Mouse (Mus musculus) embryonic facial prominence, embryonic 10.5 days (tissue): ENCODE measurements at regions not wholly inside any gene's neighbourhood (a gene's known extent, or its start where the extent isn't known, plus 50 kb on each side); places are given as distances from the start of the nearest gene placed in this dataset.

Source experiments
- DNase-seq: peaks from one replicate; pipeline ENCODE4 v3.0.0-alpha.2; 2017; ENCODE audit warnings: low spot score
- H3K27ac ChIP-seq: fragments of 300-500 bp; sonication (generic); replicated peaks from 2 replicates; pipeline ENCODE4 v1.5.1; 2016; ENCODE audit warnings: mild to moderate bottlenecking
- H3K27me3 ChIP-seq: fragments of 300-500 bp; sonication (generic); replicated peaks from 2 replicates; pipeline ENCODE4 v1.6.1; 2016; ENCODE audit warnings: low read depth, mild to moderate bottlenecking; ENCODE audit not compliant: poor library complexity, severe bottlenecking
- H3K36me3 ChIP-seq: fragments of 300-500 bp; sonication (generic); replicated peaks from 2 replicates; pipeline ENCODE4 v1.6.1; 2016; ENCODE audit warnings: mild to moderate bottlenecking, moderate library complexity
- H3K4me1 ChIP-seq: fragments of 300-500 bp; sonication (generic); 2 replicates; pipeline ENCODE4 v1.6.1; 2016
- H3K4me3 ChIP-seq: fragments of 300-500 bp; sonication (generic); 2 replicates; pipeline ENCODE4 v1.5.1; 2016; ENCODE audit warnings: mild to moderate bottlenecking, moderate library complexity
- H3K9me3 ChIP-seq: fragments of 300-500 bp; sonication (generic); 2 replicates; pipeline ENCODE4 v1.6.1; 2016; ENCODE audit warnings: mild to moderate bottlenecking
- WGBS: fragments of 180-500 bp; shearing (Covaris S2); methylation state at CpG from one replicate; pipeline ENCODE4 v1.1.7; 2016; 5-methylcytosine and 5-hydroxymethylcytosine counted together

DNA sequence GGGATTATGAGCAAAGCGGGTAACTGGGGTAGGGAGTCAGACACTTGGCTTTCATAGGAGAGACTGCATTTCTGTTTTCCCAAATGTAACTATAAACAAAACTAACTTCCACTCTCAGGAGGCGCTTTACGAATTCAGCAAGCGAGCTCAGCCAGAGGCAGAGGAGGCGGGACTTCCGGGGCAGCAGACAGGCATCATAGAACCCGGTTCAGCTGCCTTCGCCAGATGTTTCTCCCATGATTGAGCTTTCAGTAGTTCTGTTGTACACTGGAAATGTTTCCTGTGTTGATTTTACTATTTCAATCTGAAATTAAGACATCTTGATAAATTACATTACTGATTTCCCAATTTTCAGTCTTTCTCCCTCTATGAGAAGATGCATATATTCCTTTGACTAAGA is 92.9 kb downstream of the Zfp365 start:
- no peaks in the 10 kb centered on the region for H3K27me3 ChIP-seq
- no peaks in the 10 kb centered on the region for H3K36me3 ChIP-seq
- H3K27ac ChIP-seq, result no peak overlapping the region
- H3K4me3 ChIP-seq, result no peak overlapping the region
- no peaks in the 10 kb centered on the region for H3K9me3 ChIP-seq
- no peaks in the 10 kb centered on the region for H3K4me1 ChIP-seq
- no peak for DNase-seq
- WGBS, result 84% methylated on average over 8 of the region's 8 CpGs

GRCm38 (mm10) chr10:67813901-67814300 is 98.6 kb downstream of the Zfp365 start:
- Histone ChIP-seq H3K36me3 (no peaks in the 10 kb centered on the region), H3K4me3 (no peak overlapping the region), H3K9me3 (no peaks in the 10 kb centered on the region), H3K4me1 (no peaks in the 10 kb centered on the region), H3K27ac (no peak overlapping the region), H3K27me3 (no peaks in the 10 kb centered on the region)
- DNase-seq, result no peak
- 83% methylated on average over 4 of the region's 4 CpGs for WGBS

DNA sequence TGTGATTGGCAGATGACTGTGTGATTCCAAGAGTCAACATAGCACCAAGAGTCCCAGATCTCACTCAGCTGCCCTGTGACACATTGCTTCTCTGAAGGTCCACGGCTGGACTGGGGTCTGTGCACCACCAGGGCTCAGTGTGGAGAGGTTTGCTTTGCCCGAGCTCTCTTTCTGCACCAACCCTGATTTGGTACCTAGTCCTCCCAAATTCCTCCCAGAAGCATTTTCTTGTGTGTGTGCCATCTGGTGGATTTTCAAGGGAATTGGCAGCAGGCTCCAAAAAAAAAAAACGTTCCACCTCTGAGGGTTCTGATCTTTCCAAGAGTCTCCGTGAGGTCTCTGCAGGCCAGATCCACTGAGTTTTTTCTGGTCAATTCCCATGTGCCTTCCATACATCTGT is 107.3 kb downstream of the Zfp365 start:
- H3K27me3 ChIP-seq, result no peaks in the 10 kb centered on the region
- H3K27ac ChIP-seq, result no peak overlapping the region
- no peaks in the 10 kb centered on the region for H3K36me3 ChIP-seq
- no peaks in the 10 kb centered on the region for H3K9me3 ChIP-seq
- H3K4me1 ChIP-seq, result peaks cover 5% of the 10 kb centered on the region; the same call in 1 of the 2 replicates
- 45% methylated on average over 4 of the region's 4 CpGs for WGBS
- DNase-seq, result peak; percentile 14
- H3K4me3 ChIP-seq, result no peak overlapping the region

GRCm38 (mm10) chr10:67804637-67805036 is 107.8 kb downstream of the Zfp365 start:
- Histone ChIP-seq H3K4me3 (no peak overlapping the region), H3K36me3 (no peaks in the 10 kb centered on the region), H3K4me1 (peaks cover 5% of the 10 kb centered on the region; the same call in 1 of the 2 replicates), H3K27me3 (no peaks in the 10 kb centered on the region), H3K9me3 (no peaks in the 10 kb centered on the region), H3K27ac (no peak overlapping the region)
- no peak for DNase-seq
- WGBS, result 60% methylated on average over 12 of the region's 12 CpGs

DNA sequence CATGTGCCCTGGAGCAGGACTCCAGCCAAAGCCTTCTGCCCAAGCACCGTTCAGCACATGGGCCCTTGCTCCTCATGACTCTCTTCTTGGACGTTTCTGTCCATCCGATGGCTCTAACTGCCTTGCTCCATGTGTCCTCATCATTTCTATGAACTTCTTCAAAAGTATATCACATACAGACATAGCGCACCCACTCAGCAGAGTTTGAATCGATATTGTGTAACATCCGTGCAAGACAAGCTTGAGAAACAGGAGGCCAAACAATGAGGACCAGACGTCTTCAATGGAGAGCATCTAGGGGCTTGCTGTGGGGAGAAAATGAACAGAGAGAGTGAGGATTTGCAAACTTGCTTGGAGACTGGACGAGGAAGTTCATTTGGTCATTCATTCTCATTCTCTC is 110.3 kb downstream of the Zfp365 start:
- Histone ChIP-seq H3K4me1 (peaks cover 5% of the 10 kb centered on the region; the same call in 1 of the 2 replicates), H3K4me3 (no peak overlapping the region), H3K36me3 (no peaks in the 10 kb centered on the region), H3K27ac (no peak overlapping the region), H3K9me3 (no peaks in the 10 kb centered on the region), H3K27me3 (no peaks in the 10 kb centered on the region)
- DNase-seq, result no peak
- WGBS, result 93% methylated on average over 8 of the region's 8 CpGs

DNA sequence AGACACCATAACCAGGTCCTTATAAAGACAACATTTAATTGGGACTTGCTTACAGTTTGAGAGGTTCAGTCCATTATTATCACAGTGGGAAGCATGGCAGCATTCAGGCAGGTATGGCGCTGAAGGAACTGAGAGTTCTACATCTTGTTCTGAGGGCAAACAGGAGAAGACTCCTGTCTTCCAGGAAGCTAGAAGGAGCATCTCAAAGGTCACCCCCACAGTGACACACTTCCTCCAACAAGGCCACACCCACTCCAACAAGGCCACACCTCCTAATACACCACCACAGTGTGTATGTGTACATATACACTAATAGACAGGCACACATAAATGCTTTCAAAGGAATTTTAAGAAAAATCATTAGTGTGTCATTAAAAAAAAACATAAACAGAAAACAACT is 110.8 kb downstream of the Zfp365 start:
- 89% methylated on average over 1 of the region's 1 CpGs for WGBS
- peaks cover 5% of the 10 kb centered on the region; the same call in 1 of the 2 replicates for H3K4me1 ChIP-seq
- H3K27me3 ChIP-seq, result no peaks in the 10 kb centered on the region
- H3K4me3 ChIP-seq, result no peak overlapping the region
- no peak overlapping the region for H3K27ac ChIP-seq
- H3K36me3 ChIP-seq, result no peaks in the 10 kb centered on the region
- no peaks in the 10 kb centered on the region for H3K9me3 ChIP-seq
- DNase-seq, result no peak

GRCm38 (mm10) chr10:67798991-67799390 is 113.5 kb downstream of the Zfp365 start:
- Histone ChIP-seq H3K4me3 (no peak overlapping the region), H3K27ac (no peak overlapping the region), H3K27me3 (no peaks in the 10 kb centered on the region), H3K9me3 (no peaks in the 10 kb centered on the region), H3K4me1 (no peaks in the 10 kb centered on the region), H3K36me3 (no peaks in the 10 kb centered on the region)
- 78% methylated on average over 10 of the region's 10 CpGs for WGBS
- no peak for DNase-seq

GRCm38 (mm10) chr10:67793206-67793605 is 119.3 kb downstream of the Zfp365 start:
- H3K36me3 ChIP-seq, result no peaks in the 10 kb centered on the region
- H3K4me1 ChIP-seq, result no peaks in the 10 kb centered on the region
- H3K27me3 ChIP-seq, result no peaks in the 10 kb centered on the region
- no peaks in the 10 kb centered on the region for H3K9me3 ChIP-seq
- H3K27ac ChIP-seq, result no peak overlapping the region
- DNase-seq, result no peak
- 83% methylated on average over 3 of the region's 3 CpGs for WGBS
- H3K4me3 ChIP-seq, result no peak overlapping the region

- Histone ChIP-seq H3K9me3 (no peaks in the 10 kb centered on the region), H3K27me3 (no peaks in the 10 kb centered on the region), H3K4me1 (no peaks in the 10 kb centered on the region), H3K36me3 (no peaks in the 10 kb centered on the region), H3K27ac (no peak overlapping the region), H3K4me3 (no peak overlapping the region)
- DNase-seq, result no peak
- WGBS, result 85% methylated on average over 12 of the region's 12 CpGs
Measured at GRCm38 (mm10) chr10:67789651-67790050, 122.8 kb downstream of the Zfp365 start.

GRCm38 (mm10) chr10:67788116-67788515 is 124.3 kb downstream of the Zfp365 start:
- DNase-seq, result no peak
- H3K27me3 ChIP-seq, result no peaks in the 10 kb centered on the region
- H3K36me3 ChIP-seq, result no peaks in the 10 kb centered on the region
- no peak overlapping the region for H3K4me3 ChIP-seq
- no peaks in the 10 kb centered on the region for H3K4me1 ChIP-seq
- WGBS, result 83% methylated on average over 6 of the region's 6 CpGs
- no peaks in the 10 kb centered on the region for H3K9me3 ChIP-seq
- no peak overlapping the region for H3K27ac ChIP-seq

GRCm38 (mm10) chr10:67785563-67785962 is 126.9 kb downstream of the Zfp365 start:
- H3K27me3 ChIP-seq, result no peaks in the 10 kb centered on the region
- WGBS, result 82% methylated on average over 2 of the region's 2 CpGs
- DNase-seq, result no peak
- H3K4me3 ChIP-seq, result no peak overlapping the region
- H3K9me3 ChIP-seq, result no peaks in the 10 kb centered on the region
- H3K36me3 ChIP-seq, result no peaks in the 10 kb centered on the region
- no peak overlapping the region for H3K27ac ChIP-seq
- H3K4me1 ChIP-seq, result no peaks in the 10 kb centered on the region

GRCm38 (mm10) chr10:67778341-67778740 is 134.1 kb downstream of the Zfp365 start:
- no peaks in the 10 kb centered on the region for H3K4me1 ChIP-seq
- H3K36me3 ChIP-seq, result no peaks in the 10 kb centered on the region
- no peak for DNase-seq
- H3K27ac ChIP-seq, result no peak overlapping the region
- WGBS, result 93% methylated on average over 10 of the region's 10 CpGs
- H3K9me3 ChIP-seq, result no peaks in the 10 kb centered on the region
- H3K27me3 ChIP-seq, result no peaks in the 10 kb centered on the region
- H3K4me3 ChIP-seq, result no peak overlapping the region

GRCm38 (mm10) chr10:67777721-67778120 is 134.7 kb downstream of the Zfp365 start:
- Histone ChIP-seq H3K9me3 (no peaks in the 10 kb centered on the region), H3K4me3 (no peak overlapping the region), H3K36me3 (no peaks in the 10 kb centered on the region), H3K4me1 (no peaks in the 10 kb centered on the region), H3K27ac (no peak overlapping the region), H3K27me3 (no peaks in the 10 kb centered on the region)
- WGBS, result 88% methylated on average over 7 of the region's 7 CpGs
- no peak for DNase-seq

GRCm38 (mm10) chr10:67776851-67777250 is 135.6 kb downstream of the Zfp365 start:
- no peaks in the 10 kb centered on the region for H3K27me3 ChIP-seq
- no peak for DNase-seq
- H3K27ac ChIP-seq, result no peak overlapping the region
- 89% methylated on average over 9 of the region's 9 CpGs for WGBS
- H3K9me3 ChIP-seq, result no peaks in the 10 kb centered on the region
- H3K4me1 ChIP-seq, result no peaks in the 10 kb centered on the region
- H3K36me3 ChIP-seq, result no peaks in the 10 kb centered on the region
- H3K4me3 ChIP-seq, result no peak overlapping the region
